Comparison of ENCODE assay signal across 7 mouse cellular contexts in genomic region chr2:22758310-22758972, GRCm38 (mm10). TPM values are rescaled to one million over a fixed set of nuclear protein-coding genes. Genes with fewer than 3 reads are reported as not detected.
A peak's percentile ranks its signal among the peaks of the same experiment; 100 is the strongest.
DNase-seq lines count a peak whose midpoint lies in the region; ATAC-seq and TF ChIP-seq lines count a peak whose summit lies in the region.

No protein-coding gene starts in this region.

- no peak overlapping the region for H3K9ac ChIP-seq in lung, embryonic 14.5 days

- no peak overlapping the region for H3K4me2 ChIP-seq in lung, embryonic 14.5 days

- no peak for ATAC-seq in G1E (ENCODE audit: extremely low read depth, insufficient number of reproducible peaks, low FRiP score, poor library complexity, severe bottlenecking)
- peak; percentile 91 for ATAC-seq in granulocyte monocyte progenitor cell, adult 5-6 weeks (replicated peaks; ENCODE audit: poor library complexity, severe bottlenecking)
- peak; percentile 62; the same call in 1 of the 2 replicates for ATAC-seq in lung, embryonic 14.5 days (ENCODE audit: insufficient read depth)

- H3K4me1 ChIP-seq in G1E (ENCODE audit: insufficient read depth, low read depth, low read length), result peaks cover 50% of the 10 kb centered on the region
- no peaks in the 10 kb centered on the region for H3K4me1 ChIP-seq in lung, embryonic 14.5 days (ENCODE audit: insufficient read depth)

- H3K27me3 ChIP-seq in G1E (ENCODE audit: insufficient read depth, low read length), result peaks cover 2% of the 10 kb centered on the region; the same call in 1 of the 2 replicates
- H3K27me3 ChIP-seq in lung, embryonic 14.5 days (ENCODE audit: insufficient read depth, low read length), result no peaks in the 10 kb centered on the region

- peak; percentile 70 for DNase-seq in CD4-positive helper T cell, adult 2 months (ENCODE audit: low read depth, low spot score)
- DNase-seq in G1E (ENCODE audit: low spot score), result no peak
- DNase-seq in cerebellum, postnatal 25 days, result peak; percentile 46 to 80
- peak; percentile 49 to 81 for DNase-seq in kidney, postnatal 25 days
- DNase-seq in lung, embryonic 14.5 days, result peak; percentile 83
- peak; percentile 71 to 80 for DNase-seq in right cerebral cortex, adult 2 months (ENCODE audit: low spot score in 2 of 2)

- no peaks in the 10 kb centered on the region for H3K36me3 ChIP-seq in G1E (replicated peaks)
- H3K36me3 ChIP-seq in lung, embryonic 14.5 days (ENCODE audit: insufficient read depth), result no peaks in the 10 kb centered on the region

- no peak overlapping the region for H3K4me3 ChIP-seq in G1E (ENCODE audit: low read depth, low read length)
- no peak overlapping the region for H3K4me3 ChIP-seq in lung, embryonic 14.5 days (ENCODE audit: low read depth, low read length)

- 33% methylated on average over 6 of the region's 6 CpGs for WGBS in lung, embryonic 14.5 days

- H3K27ac ChIP-seq in lung, embryonic 14.5 days (ENCODE audit: low read depth), result no peak overlapping the region

- no peaks in the 10 kb centered on the region for H3K9me3 ChIP-seq in G1E (replicated peaks)
- no peaks in the 10 kb centered on the region for H3K9me3 ChIP-seq in lung, embryonic 14.5 days (ENCODE audit: low read depth, low read length)

- peak; percentile 63 for TF ChIP-seq CTCF in G1E (IDR thresholded peaks at IDR 0.05; ENCODE audit: low read depth, low read length)
- TF ChIP-seq CTCF in lung, embryonic 14.5 days (IDR thresholded peaks at IDR 0.05; ENCODE audit: low read depth), result peak; percentile 77

RNA-seq across cellular contexts. Expression of gene Apbb1ip, which starts 15.5 kb away (rescaled TPM):
- total RNA-seq in G1E (2014; fragmentation: Nextera tagmentation) (87.0 and 108 TPM in 2 replicates), G1E (2017) (11.4 and 13.6 TPM in 2 replicates)
- 78.2 and 83.9 TPM in 2 replicates for polyA plus RNA-seq in G1E (2012)
- total RNA-seq in granulocyte monocyte progenitor cell, adult 5-6 weeks (2014; fragmentation: Nextera tagmentation), result 110 and 134 TPM in 2 replicates
- 18.7 and 22.9 TPM in 2 replicates for total RNA-seq in granulocyte monocyte progenitor cell, adult 5-6 weeks (2017)
- 1.0 and 1.3 TPM in 2 replicates for polyA plus RNA-seq in lung, embryonic 14.5 days (2014; fragmentation: Nextera tagmentation; extraction: Ambion mirVana)
